Mouse (Mus musculus): ENCODE data around the gene Methig1. TPM values are rescaled to one million over a fixed set of nuclear protein-coding genes. Genes with fewer than 3 reads are reported as not detected.

The Methig1 gene
- total and polyA plus RNA-seq, 3 experiments: not detected

DNA sequence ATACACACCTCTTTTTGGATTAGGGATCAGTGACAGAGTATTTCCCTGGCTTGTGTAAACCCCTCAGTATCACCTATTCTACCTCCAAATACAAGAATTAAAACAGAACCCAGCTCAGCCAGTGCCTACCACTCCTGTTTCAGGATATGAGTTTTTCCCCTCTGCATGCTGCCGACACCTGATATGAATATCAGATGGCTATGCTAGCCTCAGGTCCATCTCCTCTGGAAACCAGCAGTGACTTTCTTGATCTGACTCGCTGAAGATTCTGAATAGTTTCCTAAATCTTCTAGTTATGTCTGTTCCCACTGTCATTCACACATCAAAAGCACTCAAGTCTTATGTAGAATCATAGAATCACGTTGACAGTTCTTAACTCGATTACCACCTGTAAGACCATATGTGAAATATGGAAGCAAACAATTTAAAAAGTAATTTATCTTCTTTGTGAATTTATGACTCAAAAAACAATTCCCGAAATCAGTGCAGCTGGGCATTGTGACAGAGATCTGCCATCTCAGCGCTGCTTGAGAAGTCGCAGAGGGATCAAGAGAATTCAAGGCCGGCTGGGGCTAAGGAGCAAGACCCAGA is 49.4 kb upstream of the Methig1 start (continued):
- TF ChIP-seq ZC3H11A (IDR thresholded peaks at IDR 0.05; ENCODE audit: low read depth, low read length) (no peak), SMC3 (IDR thresholded peaks at IDR 0.05; ENCODE audit: low read depth, low read length) (no peak), MAZ (IDR thresholded peaks at IDR 0.05; ENCODE audit: low read depth, low read length) (no peak), EP300 (IDR thresholded peaks at IDR 0.05; ENCODE audit: low read length) (peak; percentile 65), USF1 (IDR thresholded peaks at IDR 0.05; ENCODE audit: low read depth, low read length) (no peak), ZKSCAN1 (IDR thresholded peaks at IDR 0.05; ENCODE audit: borderline replicate concordance, low read depth, low read length) (no peak), JUN (IDR thresholded peaks at IDR 0.05; ENCODE audit: insufficient read depth, low read depth, low read length) (no peak; the same call in 1 of the 2 replicates), TBP (conservative IDR thresholded peaks at IDR 0.05; ENCODE audit: low read depth, low read length) (no peak), POLR2AphosphoS2 (IDR thresholded peaks at IDR 0.05; ENCODE audit: low read depth, low read length) (no peak), PAX5 (IDR thresholded peaks at IDR 0.05; ENCODE audit: low read length) (no peak), IRF4 (IDR thresholded peaks at IDR 0.05; ENCODE audit: low read depth, low read length) (peak; percentile 63)

DNA sequence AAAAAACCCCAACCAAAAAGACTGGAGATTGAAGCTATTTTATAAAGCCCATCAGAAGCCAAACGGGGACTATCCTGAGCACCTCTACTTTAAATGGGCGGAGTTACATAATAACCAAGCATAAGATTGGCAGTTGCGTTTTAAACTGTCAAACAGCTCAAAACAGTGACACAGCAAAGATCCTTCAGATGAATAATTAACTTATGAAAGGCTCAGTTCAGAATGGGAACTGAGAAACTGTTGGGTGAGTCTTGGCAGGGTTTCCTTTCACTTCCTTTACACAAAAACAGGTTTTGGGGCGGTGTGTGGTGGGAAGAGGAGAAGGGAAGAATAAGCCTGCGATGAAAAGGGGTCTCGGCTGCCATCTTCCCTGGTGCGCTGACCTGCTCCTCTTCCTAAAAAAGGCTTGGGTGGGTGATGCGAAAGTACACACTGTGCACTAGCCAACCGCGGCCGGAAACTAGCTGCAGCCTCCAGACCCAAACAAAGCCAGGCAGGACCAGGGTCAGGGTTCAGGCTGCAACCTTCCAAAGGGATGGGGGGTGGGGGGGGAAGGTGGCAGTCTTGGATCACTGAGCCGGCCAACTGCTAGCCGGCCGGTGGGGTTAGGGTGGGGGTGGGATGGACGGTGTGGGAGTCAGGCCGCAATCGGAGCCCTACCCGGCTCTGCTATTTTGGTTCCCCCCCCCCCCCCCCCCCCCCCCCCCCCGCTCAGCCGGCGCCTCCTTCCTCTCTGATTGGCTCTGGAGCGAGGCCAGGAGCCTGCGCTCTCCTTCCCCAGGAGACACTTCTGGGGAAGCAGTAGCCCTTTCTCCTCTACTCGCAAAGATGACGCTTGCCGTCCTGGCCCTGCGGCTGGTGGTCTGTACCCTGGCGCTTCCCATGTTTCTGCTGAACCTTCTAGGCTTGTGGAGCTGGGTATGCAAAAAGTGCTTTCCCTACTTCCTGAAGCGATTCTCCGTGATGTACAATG is 48.6 kb upstream of the Methig1 start, which contains the start of gene Mettl7a1:
TSS of gene Mettl7a1 (plus strand) at position 122 of the 973 bp plus-strand sequence.
- peaks cover 11 to 51% of the 10 kb centered on the region in 2 experiments for H3K4me1 ChIP-seq (ENCODE audit: control insufficient read depth in 1 of 2, insufficient read depth in 2 of 2)
- peak within 1 kb of the TSS; percentile 57 to 60 (median 59) for H3K4me3 ChIP-seq (replicated peaks in 1 of 3; ENCODE audit: low read depth in 2 of 3, low read length in 2 of 3, poor library complexity in 1 of 3)
- dilution Hi-C loops (cut with MboI; ENCODE audit: extremely low pct_ligation_motif_present, extremely low pct_unique_long_range_greater_than_20kb, low sequenced_read_pairs) (no loop called here), in situ Hi-C loops (cut with MboI; ENCODE audit: low pct_ligation_motif_present, low pct_unique_long_range_greater_than_20kb, low sequenced_read_pairs) (no loop called here)
- H3K9ac ChIP-seq (ENCODE audit: insufficient read depth, low read depth): peak within 1 kb of the TSS; percentile 86
- H3K4me2 ChIP-seq (ENCODE audit: insufficient read depth, low read depth, poor library complexity, severe bottlenecking): peak within 1 kb of the TSS; percentile 90
- no peaks in the 10 kb centered on the region for H3K9me3 ChIP-seq (replicated peaks; ENCODE audit: low read length)
- DNase-seq (ENCODE audit: extremely low read depth): peak; percentile 93
- no peaks in the 10 kb centered on the region for H3K79me2 ChIP-seq (replicated peaks; ENCODE audit: control insufficient read depth, extremely low read depth, insufficient read depth, poor library complexity, severe bottlenecking)
- H3K27me3 ChIP-seq (replicated peaks): no peaks in the 10 kb centered on the region
- no peaks in the 10 kb centered on the region for H3K36me3 ChIP-seq (replicated peaks in 1 of 2; ENCODE audit: control insufficient read depth in 1 of 2, insufficient read depth in 1 of 2, low read length in 1 of 2)
- peak within 1 kb of the TSS; percentile 87 for H3K27ac ChIP-seq (ENCODE audit: insufficient read depth, low read depth)
- TF ChIP-seq ETS1 (conservative IDR thresholded peaks at IDR 0.05; ENCODE audit: low read depth, low read length) (peak; percentile 90), UBTF (IDR thresholded peaks at IDR 0.05; ENCODE audit: low read depth, low read length) (no peak), MAZ (IDR thresholded peaks at IDR 0.05; ENCODE audit: low read depth, low read length) (0 out of 2 replicates have a peak, but pooled peaks have one; percentile 7), KAT2A (IDR thresholded peaks at IDR 0.05; ENCODE audit: insufficient replicate concordance, low read length) (no peak), POLR2A (IDR thresholded peaks at IDR 0.05; ENCODE audit: low read depth, low read length) (peak; percentile 67), USF2 (conservative IDR thresholded peaks at IDR 0.05; ENCODE audit: low read depth, low read length) (no peak), E2F4 (IDR thresholded peaks at IDR 0.05; ENCODE audit: insufficient replicate concordance, low read depth, low read length) (no peak), CHD2 (IDR thresholded peaks at IDR 0.05; ENCODE audit: low read length) (no peak; the same call in 1 of the 2 replicates), TBP (conservative IDR thresholded peaks at IDR 0.05; ENCODE audit: low read depth, low read length) (peak; percentile 79), IRF4 (IDR thresholded peaks at IDR 0.05; ENCODE audit: low read depth, low read length) (peak; percentile 95), JUN (IDR thresholded peaks at IDR 0.05; ENCODE audit: insufficient read depth, low read depth, low read length) (0 out of 2 replicates have a peak, but pooled peaks have one; percentile 18), ZC3H11A (IDR thresholded peaks at IDR 0.05; ENCODE audit: low read depth, low read length) (no peak), MAFK (IDR thresholded peaks at IDR 0.05; ENCODE audit: insufficient replicate concordance, low read length) (peak; percentile 94), PAX5 (IDR thresholded peaks at IDR 0.05; ENCODE audit: low read length) (no peak), ELF1 (IDR thresholded peaks at IDR 0.05; ENCODE audit: low read depth, low read length) (peak; percentile 44; the same call in 1 of the 2 replicates), CTCF (conservative IDR thresholded peaks at IDR 0.05 in 1 of 2, IDR thresholded peaks at IDR 0.05 in 1 of 2; ENCODE audit: low read depth in 2 of 2, low read length in 2 of 2) (no peak), SMC3 (IDR thresholded peaks at IDR 0.05; ENCODE audit: low read depth, low read length) (no peak), TCF12 (IDR thresholded peaks at IDR 0.05; ENCODE audit: low read depth, low read length) (peak; percentile 57; the same call in 1 of the 2 replicates), NRF1 (IDR thresholded peaks at IDR 0.05; ENCODE audit: low read depth, low read length) (peak; percentile 67), MXI1 (IDR thresholded peaks at IDR 0.05; ENCODE audit: low read depth, low read length) (no peak; the same call in 1 of the 2 replicates), MYC (IDR thresholded peaks at IDR 0.05; ENCODE audit: low read depth, low read length) (no peak), RCOR1 (conservative IDR thresholded peaks at IDR 0.05; ENCODE audit: low read depth, low read length) (no peak; the same call in 1 of the 2 replicates), SIN3A (IDR thresholded peaks at IDR 0.05; ENCODE audit: low read length) (peak; percentile 76), RAD21 (IDR thresholded peaks at IDR 0.05; ENCODE audit: low read depth, low read length) (no peak), GABPA (IDR thresholded peaks at IDR 0.05; ENCODE audit: insufficient replicate concordance, low read depth, low read length) (no peak), ZKSCAN1 (IDR thresholded peaks at IDR 0.05; ENCODE audit: borderline replicate concordance, low read depth, low read length) (no peak), BHLHE40 (IDR thresholded peaks at IDR 0.05; ENCODE audit: low read depth, low read length) (peak; percentile 58), NELFE (IDR thresholded peaks at IDR 0.05; ENCODE audit: low read depth, low read length) (peak; percentile 62; the same call in 1 of the 2 replicates), USF1 (IDR thresholded peaks at IDR 0.05; ENCODE audit: low read depth, low read length) (no peak), ZMIZ1 (IDR thresholded peaks at IDR 0.05; ENCODE audit: low read depth, low read length) (no peak; the same call in 1 of the 2 replicates)

All from CH12.LX (cell line).